Mouse (Mus musculus): ENCODE measurements around the gene Ywhab.

DNA sequence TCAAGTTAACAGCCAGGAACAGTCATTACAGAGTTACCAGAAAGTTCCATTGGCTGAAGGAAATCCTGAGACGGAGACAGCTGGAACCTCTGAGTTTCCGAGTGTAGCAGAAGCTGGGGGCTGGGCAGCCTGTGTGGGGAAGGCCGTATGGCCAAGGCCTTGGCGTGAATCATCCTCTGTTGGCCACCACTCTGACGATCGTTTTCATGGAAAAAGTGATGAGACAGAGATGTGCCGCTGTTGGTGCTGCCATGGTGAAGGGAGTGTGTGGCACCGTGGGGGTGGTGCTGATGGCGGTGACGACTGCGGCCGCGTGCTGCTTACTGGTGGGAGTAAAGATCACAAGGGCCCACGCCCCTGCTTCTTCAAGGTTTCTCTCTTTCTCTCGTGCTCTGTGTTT is 48.5 kb upstream of the Ywhab start:
- TF ChIP-seq CTCF (IDR thresholded peaks at IDR 0.05; ENCODE audit: low read depth): no peak
- TF ChIP-seq EP300 (IDR thresholded peaks at IDR 0.05; ENCODE audit: low read depth): no peak
